Mouse (Mus musculus): ENCODE measurements around the gene Cxcl17. TPM values are rescaled to one million over a fixed set of nuclear protein-coding genes. Genes with fewer than 3 reads are reported as not detected.
"Not testable (repeated sequence)": the region's sequence is repeated elsewhere in the genome, so short reads cannot be mapped to it uniquely, and the experiment has no call there.

The Cxcl17 gene
- total and polyA plus RNA-seq, 2 experiments from 2014 or later = 0.57 TPM; not detected in 1

DNA sequence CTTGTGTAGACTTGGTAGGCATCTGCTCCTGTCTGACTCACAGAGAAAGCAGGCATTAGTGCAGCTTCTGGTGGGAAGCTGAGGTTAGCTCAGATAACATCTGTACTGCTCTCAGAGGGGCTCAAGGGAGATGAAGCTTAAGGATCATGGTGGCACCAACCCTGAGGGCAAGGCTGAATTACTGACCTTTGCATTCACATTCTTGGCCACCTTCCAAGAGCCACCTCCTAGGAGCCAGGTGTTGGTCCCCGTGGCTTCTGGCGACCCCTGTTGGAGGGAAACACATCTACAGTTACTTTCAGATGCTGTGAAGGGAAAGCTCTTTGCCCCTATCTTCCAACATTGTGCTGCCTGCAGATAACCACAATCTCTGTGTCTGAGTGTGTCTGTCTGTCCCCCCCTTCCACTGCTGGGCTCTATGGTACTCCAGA is 10.0 kb downstream of the Cxcl17 start:
- WGBS = 0% methylated on average over 2 of the region's 2 CpGs
- Histone ChIP-seq H3K4me2 (ENCODE audit: low read depth, low read length, poor library complexity, severe bottlenecking) (no peak overlapping the region), H3K27ac (ENCODE audit: low read depth, low read length) (no peak overlapping the region), H3K4me1 (ENCODE audit: insufficient read depth, low read length) (no peaks in the 10 kb centered on the region; the same call in 1 of the 2 replicates), H3K9ac (replicated peaks; ENCODE audit: low read length, poor library complexity, severe bottlenecking) (no peak overlapping the region), H3K4me3 (ENCODE audit: low read depth, low read length) (no peak overlapping the region), H3K36me3 (ENCODE audit: insufficient read depth, low read length) (no peaks in the 10 kb centered on the region), H3K27me3 (ENCODE audit: insufficient read depth, low read length) (no peaks in the 10 kb centered on the region), H3K9me3 (ENCODE audit: low read length) (no peaks in the 10 kb centered on the region)
- ATAC-seq (ENCODE audit: low FRiP score) = no peak
- DNase-seq (ENCODE audit: low spot score) = no peak
- TF ChIP-seq CTCF (IDR thresholded peaks at IDR 0.05) = peak; percentile 62

- WGBS = 22% methylated on average over 5 of the region's 5 CpGs
- Histone ChIP-seq H3K27me3 (ENCODE audit: insufficient read depth, low read length) (no peaks in the 10 kb centered on the region), H3K27ac (ENCODE audit: low read depth, low read length) (no peak overlapping the region), H3K4me3 (ENCODE audit: low read depth, low read length) (no peak overlapping the region), H3K36me3 (ENCODE audit: insufficient read depth, low read length) (no peaks in the 10 kb centered on the region), H3K4me1 (ENCODE audit: insufficient read depth, low read length) (no peaks in the 10 kb centered on the region; the same call in 1 of the 2 replicates), H3K9me3 (ENCODE audit: low read length) (no peaks in the 10 kb centered on the region), H3K4me2 (ENCODE audit: low read depth, low read length, poor library complexity, severe bottlenecking) (no peak overlapping the region), H3K9ac (replicated peaks; ENCODE audit: low read length, poor library complexity, severe bottlenecking) (no peak overlapping the region)
- no peak for TF ChIP-seq CTCF (IDR thresholded peaks at IDR 0.05)
- ATAC-seq (ENCODE audit: low FRiP score) (no peak), DNase-seq (ENCODE audit: low spot score) (no peak)
Observed at GRCm38 (mm10) chr7:25401986-25402385, 10.7 kb downstream of the Cxcl17 start.

DNA sequence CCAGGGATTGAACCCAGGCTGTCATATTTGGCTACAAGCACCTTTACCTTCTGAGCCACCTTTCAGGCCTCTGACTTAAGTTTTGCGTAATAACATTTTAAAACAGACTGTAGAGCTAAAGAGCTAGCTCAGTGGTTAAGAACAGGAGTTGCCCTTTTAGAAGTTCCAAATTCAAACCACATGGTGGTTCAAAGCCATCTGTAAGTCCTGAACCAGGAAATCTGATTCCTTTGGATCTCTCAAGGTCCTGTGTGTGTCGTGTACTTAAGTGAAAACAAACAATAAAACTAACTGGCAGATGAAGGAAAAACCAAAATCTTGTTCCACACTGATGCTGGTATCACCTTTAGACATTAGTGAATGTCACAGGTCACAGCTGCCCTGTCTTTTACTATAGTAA is 11.1 kb downstream of the Cxcl17 start:
- no peak for TF ChIP-seq CTCF (IDR thresholded peaks at IDR 0.05)

GRCm38 (mm10) chr7:25399028-25399427 is 13.7 kb downstream of the Cxcl17 start:
- not testable (repeated sequence) for DNase-seq (ENCODE audit: low spot score); H3K9me3 ChIP-seq (ENCODE audit: low read length); H3K36me3 ChIP-seq (ENCODE audit: insufficient read depth, low read length); H3K27ac ChIP-seq (ENCODE audit: low read depth, low read length); H3K4me3 ChIP-seq (ENCODE audit: low read depth, low read length); H3K4me1 ChIP-seq (ENCODE audit: insufficient read depth, low read length); H3K4me2 ChIP-seq (ENCODE audit: low read depth, low read length, poor library complexity, severe bottlenecking); H3K9ac ChIP-seq (replicated peaks; ENCODE audit: low read length, poor library complexity, severe bottlenecking); ATAC-seq (ENCODE audit: low FRiP score); H3K27me3 ChIP-seq (ENCODE audit: insufficient read depth, low read length)

More for the DNA sequence above, 11.1 kb downstream of the Cxcl17 start:
- H3K36me3 ChIP-seq (ENCODE audit: insufficient read depth, low read length) = no peaks in the 10 kb centered on the region
- H3K4me1 ChIP-seq (ENCODE audit: insufficient read depth, low read length) = no peaks in the 10 kb centered on the region; the same call in 1 of the 2 replicates
- H3K9me3 ChIP-seq (ENCODE audit: low read length) = no peaks in the 10 kb centered on the region
- H3K4me3 ChIP-seq (ENCODE audit: low read depth, low read length) = no peak overlapping the region
- no peaks in the 10 kb centered on the region for H3K27me3 ChIP-seq (ENCODE audit: insufficient read depth, low read length)
- no peak overlapping the region for H3K9ac ChIP-seq (replicated peaks; ENCODE audit: low read length, poor library complexity, severe bottlenecking)
- 67% methylated on average over 2 of the region's 2 CpGs for WGBS
- no peak for ATAC-seq (ENCODE audit: low FRiP score)
- H3K27ac ChIP-seq (ENCODE audit: low read depth, low read length) = no peak overlapping the region
- no peak overlapping the region for H3K4me2 ChIP-seq (ENCODE audit: low read depth, low read length, poor library complexity, severe bottlenecking)
- DNase-seq (ENCODE audit: low spot score) = no peak

DNA sequence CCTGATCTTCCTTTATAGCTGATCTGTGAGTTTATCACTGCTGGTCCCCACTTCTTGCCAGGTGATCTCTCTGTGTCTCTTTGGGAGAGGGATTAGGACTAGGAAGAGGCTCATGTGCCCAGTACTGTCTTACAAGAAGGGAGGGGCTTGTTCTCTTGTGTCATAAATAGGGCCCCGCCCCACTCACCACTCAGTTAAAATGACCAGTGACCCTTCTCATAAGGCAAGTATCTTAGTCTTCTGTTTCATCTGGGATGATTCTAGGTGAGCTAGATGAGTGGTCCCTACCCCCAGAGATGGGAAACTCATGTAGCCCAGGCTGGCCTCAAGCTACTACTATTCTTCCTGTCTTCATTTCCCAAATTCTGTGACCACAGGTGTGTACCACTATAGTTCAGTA is 14.1 kb downstream of the Cxcl17 start, which contains the start of gene Lipe:
Gene Lipe (minus strand): TSS at position 101 of the 400 bp plus-strand sequence.
- no peak for TF ChIP-seq CTCF (IDR thresholded peaks at IDR 0.05)
- Histone ChIP-seq H3K4me1 (ENCODE audit: insufficient read depth, low read length) (peaks cover under 1% of the 10 kb centered on the region; the same call in 1 of the 2 replicates), H3K4me3 (ENCODE audit: low read depth, low read length) (no peak within 1 kb of the TSS), H3K9ac (replicated peaks; ENCODE audit: low read length, poor library complexity, severe bottlenecking) (no peak within 1 kb of the TSS), H3K27me3 (ENCODE audit: insufficient read depth, low read length) (no peaks in the 10 kb centered on the region), H3K4me2 (ENCODE audit: low read depth, low read length, poor library complexity, severe bottlenecking) (no peak within 1 kb of the TSS), H3K27ac (ENCODE audit: low read depth, low read length) (no peak within 1 kb of the TSS), H3K9me3 (ENCODE audit: low read length) (no peaks in the 10 kb centered on the region), H3K36me3 (ENCODE audit: insufficient read depth, low read length) (no peaks in the 10 kb centered on the region)
- DNase-seq (ENCODE audit: low spot score) (no peak), ATAC-seq (ENCODE audit: low FRiP score) (no peak)
- 100% methylated on average over 1 of the region's 1 CpGs for WGBS

- Histone ChIP-seq H3K4me2 (ENCODE audit: low read depth, low read length, poor library complexity, severe bottlenecking) (peak overlapping the region; percentile 57), H3K9me3 (ENCODE audit: low read length) (no peaks in the 10 kb centered on the region), H3K36me3 (ENCODE audit: insufficient read depth, low read length) (no peaks in the 10 kb centered on the region), H3K4me1 (ENCODE audit: insufficient read depth, low read length) (peaks cover 4% of the 10 kb centered on the region; the same call in 1 of the 2 replicates), H3K27me3 (ENCODE audit: insufficient read depth, low read length) (no peaks in the 10 kb centered on the region), H3K9ac (replicated peaks; ENCODE audit: low read length, poor library complexity, severe bottlenecking) (no peak overlapping the region), H3K4me3 (ENCODE audit: low read depth, low read length) (peak overlapping the region; percentile 67), H3K27ac (ENCODE audit: low read depth, low read length) (no peak overlapping the region)
- ATAC-seq (ENCODE audit: low FRiP score) = no peak
- WGBS = 89% methylated on average over 14 of the region's 14 CpGs
- TF ChIP-seq CTCF (IDR thresholded peaks at IDR 0.05) = no peak
- DNase-seq (ENCODE audit: low spot score) = no peak
Observed at GRCm38 (mm10) chr7:25396621-25397020, 16.1 kb downstream of the Cxcl17 start.

Measured in midbrain, postnatal 0 days (tissue).